Mouse (Mus musculus): ENCODE data around the gene Rcsd1. TPM values are rescaled to one million over a fixed set of nuclear protein-coding genes. Genes with fewer than 3 reads are reported as not detected.

Rcsd1 gene
- polyA plus RNA-seq, 1 experiment = 0.04 TPM

- Histone ChIP-seq H3K27me3 (ENCODE audit: control insufficient read depth, insufficient read depth, insufficient read length) (peaks cover 31% of the 10 kb centered on the region), H3K79me2 (ENCODE audit: control insufficient read depth, insufficient read depth) (no peaks in the 10 kb centered on the region), H3K36me3 (ENCODE audit: control insufficient read depth, insufficient read depth) (no peaks in the 10 kb centered on the region), H3ac (ENCODE audit: control insufficient read depth, insufficient read length) (no peak overlapping the region), H3K4me3 (no peak overlapping the region), H3K4me2 (ENCODE audit: low read depth) (no peak overlapping the region)
- TF ChIP-seq POLR2A (IDR thresholded peaks at IDR 0.05; ENCODE audit: insufficient read length, low read depth) = no peak
Measured at GRCm38 (mm10) chr1:165718543-165719105, 9.1 kb upstream of the Rcsd1 start.

DNA sequence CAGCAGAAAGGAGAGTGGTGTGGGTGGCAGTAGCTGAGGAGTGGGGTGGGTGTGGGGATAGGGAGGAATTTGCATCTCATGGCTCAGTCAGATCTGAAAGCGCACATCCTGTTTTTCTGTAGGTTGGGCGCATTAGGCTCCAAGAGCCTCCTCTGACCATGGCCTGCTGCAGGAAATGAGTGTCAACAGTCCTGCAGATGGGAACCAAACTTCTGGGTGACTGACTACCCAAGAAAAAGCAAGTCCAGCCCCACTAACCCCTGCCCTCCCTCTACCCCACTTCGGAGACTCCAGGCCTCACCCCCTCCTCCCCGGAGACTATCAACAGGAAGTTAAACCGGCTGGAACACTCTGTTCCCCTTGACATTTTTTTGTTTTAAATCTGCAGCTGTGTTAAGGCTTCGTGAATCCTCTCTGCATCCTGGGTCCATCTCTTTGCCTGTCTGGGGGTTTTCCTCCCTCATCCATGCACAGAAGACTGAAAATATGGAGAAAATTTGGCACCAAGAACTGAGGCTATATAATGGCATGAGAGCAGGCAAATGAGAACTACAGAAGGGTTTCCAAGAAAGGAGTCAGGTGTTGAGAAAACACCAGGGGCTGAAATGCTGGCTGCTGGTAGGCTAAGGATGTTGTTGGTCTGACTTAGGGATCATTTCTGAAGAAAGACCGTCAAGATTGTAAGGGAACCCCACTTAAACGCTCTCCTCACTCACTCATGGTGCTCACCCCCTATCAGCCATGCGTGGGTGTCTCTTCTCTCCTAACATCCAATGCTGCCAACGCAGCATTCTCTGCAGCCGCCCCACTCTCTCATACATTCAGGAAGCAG, 8.4 kb upstream of the Rcsd1 start:
- H3K4me3 ChIP-seq = no peak overlapping the region
- H3K36me3 ChIP-seq (ENCODE audit: control insufficient read depth, insufficient read depth) = no peaks in the 10 kb centered on the region
- H3K79me2 ChIP-seq (ENCODE audit: control insufficient read depth, insufficient read depth) = no peaks in the 10 kb centered on the region
- H3K27me3 ChIP-seq (ENCODE audit: control insufficient read depth, insufficient read depth, insufficient read length) = peaks cover 24% of the 10 kb centered on the region
- TF ChIP-seq TCF3 (IDR thresholded peaks at IDR 0.05; ENCODE audit: insufficient read length, low read depth) (no peak), E2F4 (IDR thresholded peaks at IDR 0.05; ENCODE audit: insufficient read depth) (no peak), MYOG (IDR thresholded peaks at IDR 0.05; ENCODE audit: control insufficient read depth in 1 of 3, insufficient read depth in 1 of 3, insufficient read length in 2 of 3, low read depth in 2 of 3) (no peak), POLR2A (IDR thresholded peaks at IDR 0.05; ENCODE audit: insufficient read length, low read depth) (no peak), TCF12 (IDR thresholded peaks at IDR 0.05; ENCODE audit: insufficient read depth, poor library complexity, severe bottlenecking) (no peak), MAX (IDR thresholded peaks at IDR 0.05; ENCODE audit: low read depth) (no peak), REST (IDR thresholded peaks at IDR 0.05; ENCODE audit: insufficient read depth, insufficient read length) (no peak), MYOD1 (IDR thresholded peaks at IDR 0.05; ENCODE audit: control insufficient read depth in 1 of 3, insufficient read length in 2 of 3, low read depth in 2 of 3) (no peak), CEBPB (IDR thresholded peaks at IDR 0.05; ENCODE audit: insufficient read depth, poor library complexity, severe bottlenecking) (no peak)
- no peak overlapping the region for H3K4me2 ChIP-seq (ENCODE audit: low read depth)
- H3ac ChIP-seq (ENCODE audit: control insufficient read depth, insufficient read length) = no peak overlapping the region

DNA sequence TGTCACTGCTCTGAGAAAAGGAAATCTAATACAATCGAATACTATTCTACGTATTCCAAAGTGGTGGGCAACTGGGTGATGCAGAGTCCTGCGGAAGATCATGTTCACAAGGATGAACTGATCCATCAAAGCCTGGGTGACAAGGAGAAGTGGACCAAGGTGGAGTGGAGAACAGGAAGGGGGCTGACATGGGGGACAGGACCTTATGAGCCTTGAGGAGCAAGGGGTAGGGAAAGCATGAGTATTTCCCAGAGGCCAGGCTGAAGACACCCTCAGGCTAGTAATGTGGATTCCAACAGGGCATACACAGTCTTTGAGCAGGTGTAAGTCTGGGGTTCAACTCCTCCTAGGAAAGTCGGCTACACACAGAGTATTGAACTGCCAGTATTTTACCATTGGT, 6.9 kb upstream of the Rcsd1 start:
- H3K4me3 ChIP-seq = no peak overlapping the region
- no peaks in the 10 kb centered on the region for H3K79me2 ChIP-seq (ENCODE audit: control insufficient read depth, insufficient read depth)
- no peaks in the 10 kb centered on the region for H3K36me3 ChIP-seq (ENCODE audit: control insufficient read depth, insufficient read depth)
- no peak overlapping the region for H3K4me2 ChIP-seq (ENCODE audit: low read depth)
- TF ChIP-seq TCF12 (IDR thresholded peaks at IDR 0.05; ENCODE audit: insufficient read depth, poor library complexity, severe bottlenecking) = no peak
- no peak for TF ChIP-seq CEBPB (IDR thresholded peaks at IDR 0.05; ENCODE audit: insufficient read depth, poor library complexity, severe bottlenecking)
- TF ChIP-seq POLR2AphosphoS2 (IDR thresholded peaks at IDR 0.05; ENCODE audit: insufficient read length, low read depth) = no peak
- TF ChIP-seq REST (IDR thresholded peaks at IDR 0.05; ENCODE audit: insufficient read depth, insufficient read length) = no peak
- TF ChIP-seq MYOD1 (IDR thresholded peaks at IDR 0.05; ENCODE audit: control insufficient read depth in 1 of 3, insufficient read length in 2 of 3, low read depth in 2 of 3) = no peak
- TF ChIP-seq TCF3 (IDR thresholded peaks at IDR 0.05; ENCODE audit: insufficient read length, low read depth) = no peak
- no peak for TF ChIP-seq SRF (IDR thresholded peaks at IDR 0.05; ENCODE audit: control insufficient read depth, insufficient read length, low read depth)
- no peak for TF ChIP-seq POLR2A (IDR thresholded peaks at IDR 0.05; ENCODE audit: insufficient read length, low read depth)
- TF ChIP-seq MYOG (IDR thresholded peaks at IDR 0.05; ENCODE audit: control insufficient read depth in 1 of 3, insufficient read depth in 1 of 3, insufficient read length in 2 of 3, low read depth in 2 of 3) = no peak
- no peak for TF ChIP-seq USF1 (IDR thresholded peaks at IDR 0.05; ENCODE audit: low read depth)
- no peak for TF ChIP-seq MAX (IDR thresholded peaks at IDR 0.05; ENCODE audit: low read depth)
- no peak for TF ChIP-seq E2F4 (IDR thresholded peaks at IDR 0.05; ENCODE audit: insufficient read depth)
- H3ac ChIP-seq (ENCODE audit: control insufficient read depth, insufficient read length) = no peak overlapping the region
- H3K27me3 ChIP-seq (ENCODE audit: control insufficient read depth, insufficient read depth, insufficient read length) = peaks cover 23% of the 10 kb centered on the region

DNA sequence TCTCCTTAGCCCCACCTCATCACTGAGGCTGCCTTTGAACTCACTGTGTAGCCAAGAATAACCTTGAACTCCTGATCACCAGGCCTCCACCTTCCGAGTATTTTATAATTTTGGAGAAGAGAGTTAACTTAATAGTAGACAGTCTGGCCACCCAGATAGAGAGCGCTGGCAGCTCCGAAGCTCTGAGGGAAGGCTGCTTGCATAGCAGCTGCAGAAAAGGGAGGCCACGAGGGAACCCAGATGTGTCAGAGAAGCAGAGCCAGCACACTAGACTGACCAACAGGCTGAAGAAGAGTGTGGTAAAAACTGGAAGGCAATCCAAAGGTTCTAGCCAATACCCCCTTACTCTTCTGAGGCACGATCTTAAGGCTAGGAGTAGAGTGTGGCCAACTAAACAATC, 4.2 kb upstream of the Rcsd1 start:
- TF ChIP-seq TCF3 (IDR thresholded peaks at IDR 0.05; ENCODE audit: insufficient read length, low read depth) (no peak), MYOD1 (IDR thresholded peaks at IDR 0.05; ENCODE audit: control insufficient read depth in 1 of 3, insufficient read length in 2 of 3, low read depth in 2 of 3) (no peak), MYOG (IDR thresholded peaks at IDR 0.05; ENCODE audit: control insufficient read depth in 1 of 3, insufficient read depth in 1 of 3, insufficient read length in 2 of 3, low read depth in 2 of 3) (no peak), TCF12 (IDR thresholded peaks at IDR 0.05; ENCODE audit: insufficient read depth, poor library complexity, severe bottlenecking) (no peak), USF1 (IDR thresholded peaks at IDR 0.05; ENCODE audit: low read depth) (no peak), REST (IDR thresholded peaks at IDR 0.05; ENCODE audit: insufficient read depth, insufficient read length) (no peak), E2F4 (IDR thresholded peaks at IDR 0.05; ENCODE audit: insufficient read depth) (no peak)
- H3K36me3 ChIP-seq (ENCODE audit: control insufficient read depth, insufficient read depth) = no peaks in the 10 kb centered on the region

DNA sequence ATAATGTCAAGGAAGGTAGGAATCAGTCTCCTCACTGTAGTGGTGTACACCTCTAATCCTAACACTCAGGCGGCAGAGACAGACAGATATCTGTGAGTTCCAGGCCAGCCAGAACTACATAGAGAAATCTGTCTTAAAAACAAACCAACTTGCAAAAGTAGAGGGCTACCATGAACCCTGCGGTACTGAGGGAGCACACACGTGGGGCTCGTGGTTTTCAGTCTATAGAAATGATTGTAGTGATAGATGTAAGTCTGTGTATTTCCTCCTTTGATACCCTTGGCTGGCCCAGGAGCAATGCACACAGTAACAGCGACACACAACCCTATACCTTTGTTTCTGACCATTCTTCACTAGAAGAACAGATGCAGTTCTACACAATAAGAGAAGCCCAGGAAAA, 2.4 kb upstream of the Rcsd1 start:
- Histone ChIP-seq H3K79me2 (ENCODE audit: control insufficient read depth, insufficient read depth) (no peaks in the 10 kb centered on the region), H3K27me3 (ENCODE audit: control insufficient read depth, insufficient read depth, insufficient read length) (peaks cover 52% of the 10 kb centered on the region), H3K4me3 (no peak overlapping the region), H3K36me3 (ENCODE audit: control insufficient read depth, insufficient read depth) (no peaks in the 10 kb centered on the region), H3ac (ENCODE audit: control insufficient read depth, insufficient read length) (no peak overlapping the region), H3K4me2 (ENCODE audit: low read depth) (no peak overlapping the region)
- no peak for TF ChIP-seq MYOG (IDR thresholded peaks at IDR 0.05; ENCODE audit: control insufficient read depth in 1 of 3, insufficient read depth in 1 of 3, insufficient read length in 2 of 3, low read depth in 2 of 3)

More for the DNA sequence above, 4.2 kb upstream of the Rcsd1 start:
- peaks cover 38% of the 10 kb centered on the region for H3K27me3 ChIP-seq (ENCODE audit: control insufficient read depth, insufficient read depth, insufficient read length)
- H3K4me3 ChIP-seq = no peak overlapping the region
- H3ac ChIP-seq (ENCODE audit: control insufficient read depth, insufficient read length) = no peak overlapping the region
- no peak overlapping the region for H3K4me2 ChIP-seq (ENCODE audit: low read depth)
- H3K79me2 ChIP-seq (ENCODE audit: control insufficient read depth, insufficient read depth) = no peaks in the 10 kb centered on the region

Measured in myocyte (in vitro differentiated cells).